Mouse (Mus musculus): ENCODE measurements around the gene Ap1b1.

DNA sequence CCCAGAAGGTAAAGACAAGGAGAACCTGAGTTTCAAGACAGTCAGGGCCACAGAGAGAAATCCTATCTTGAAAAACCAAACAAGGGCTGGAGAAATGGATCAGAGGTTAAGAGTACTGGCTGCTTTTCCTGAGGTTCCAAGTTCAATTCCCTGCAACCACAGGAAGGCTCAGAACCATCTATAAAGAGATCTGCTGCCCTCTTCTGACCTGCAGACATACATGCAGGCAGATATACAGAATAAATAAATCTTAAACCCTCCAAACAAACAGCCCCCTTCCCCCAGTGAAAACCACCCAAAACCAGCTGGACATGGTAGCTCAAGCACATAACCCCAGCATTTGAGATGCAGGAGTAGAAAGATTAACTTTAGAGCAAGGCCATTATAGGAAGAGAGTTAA, 89.1 kb downstream of the Ap1b1 start:
- TF ChIP-seq CTCF (IDR thresholded peaks at IDR 0.05; ENCODE audit: control insufficient read depth, insufficient read depth, low read length): no peak
- TF ChIP-seq POLR2A (IDR thresholded peaks at IDR 0.05; ENCODE audit: borderline replicate concordance, control insufficient read depth, low read depth, low read length): no peak

Measured in bone marrow, adult 2 months (tissue).